Mouse (Mus musculus) limb, embryonic 14.5 days (tissue): Measurements from ENCODE around the gene Zfand3. TPM values are rescaled to one million over a fixed set of nuclear protein-coding genes. Genes with fewer than 3 reads are reported as not detected.

Source experiments
- ATAC-seq: fragments of 200-750 bp; cut with Nextera tagmentation; 2 replicates; pipeline ENCODE4 v1.8.0; 2017; ENCODE audit warnings: low read depth, moderate number of reproducible peaks, moderate TSS enrichment; ENCODE audit not compliant: low FRiP score
- DNase-seq: peaks from one replicate; pipeline ENCODE4 v3.0.0-alpha.2; 2015; ENCODE audit warnings: low spot score
- H3K27ac ChIP-seq: fragments of 300-500 bp; sonication (generic); replicated peaks from 2 replicates; pipeline ENCODE4 v1.5.1; 2014; ENCODE audit warnings: low read depth, mild to moderate bottlenecking, low read length, moderate library complexity, mixed read lengths
- H3K27me3 ChIP-seq: fragments of 300-500 bp; sonication (generic); 2 replicates; pipeline ENCODE4 v1.6.1; 2014; ENCODE audit warnings: low read length, mixed read lengths; ENCODE audit not compliant: control insufficient read depth, insufficient read depth
- H3K36me3 ChIP-seq: fragments of 300-500 bp; sonication (generic); 2 replicates; pipeline ENCODE4 v1.6.1; 2014; ENCODE audit warnings: mild to moderate bottlenecking, low read length, moderate library complexity, mixed read lengths; ENCODE audit not compliant: control insufficient read depth, insufficient read depth
- H3K4me1 ChIP-seq: fragments of 300-500 bp; sonication (generic); 2 replicates; pipeline ENCODE4 v1.6.1; 2014; ENCODE audit warnings: antibody characterized with exemption, low read length, mixed read lengths; ENCODE audit not compliant: control insufficient read depth, insufficient read depth
- H3K4me2 ChIP-seq: fragments of 300-500 bp; sonication (generic); replicated peaks from 2 replicates; pipeline ENCODE4 v1.6.1; 2014; ENCODE audit warnings: low read depth, mild to moderate bottlenecking, low read length, moderate library complexity; ENCODE audit not compliant: severe bottlenecking
- H3K4me3 ChIP-seq: fragments of 300-500 bp; sonication (generic); replicated peaks from 2 replicates; pipeline ENCODE4 v1.5.1; 2014; ENCODE audit warnings: low read length
- H3K9ac ChIP-seq: fragments of 300-500 bp; sonication (generic); 2 replicates; pipeline ENCODE4 v1.6.1; 2014; ENCODE audit warnings: mild to moderate bottlenecking, low read depth, low read length, moderate library complexity; ENCODE audit not compliant: severe bottlenecking
- H3K9me3 ChIP-seq: fragments of 300-500 bp; sonication (generic); 2 replicates; pipeline ENCODE4 v1.6.1; 2016; ENCODE audit warnings: low read length; ENCODE audit not compliant: control insufficient read depth
- POLR2A ChIP-seq: fragments of 200-500 bp; IDR thresholded peaks from 2 replicates; pipeline ENCODE4 v1.8.0; 2012; ENCODE audit warnings: inconsistent platforms, mild to moderate bottlenecking, moderate library complexity, borderline replicate concordance; ENCODE audit not compliant: insufficient read depth, insufficient read length; ENCODE audit errors: extremely low read depth
- WGBS: fragments of 180-500 bp; shearing (Covaris S2); extraction: QIAGEN DNeasy Blood & Tissue Kit; methylation state at CpG from one replicate; pipeline ENCODE4 v1.1.7; 2014; 5-methylcytosine and 5-hydroxymethylcytosine counted together
- polyA plus RNA-seq, 2 experiments: library from polyadenylated mRNA; depleted of rRNA in 1 of 2; stranded (reverse) in 1 of 2; unstranded in 1 of 2; fragments of >200 nt; fragmentation: Nextera tagmentation in 1 of 2; extraction: Ambion mirVana in 1 of 2; gene quantifications; 2 replicates each; pipeline versions ENCODE4 v1.2.1 to v1.2.3; 2012 to 2014

Zfand3 gene
- polyA plus RNA-seq, 2 experiments: 43.1 to 107 TPM

DNA sequence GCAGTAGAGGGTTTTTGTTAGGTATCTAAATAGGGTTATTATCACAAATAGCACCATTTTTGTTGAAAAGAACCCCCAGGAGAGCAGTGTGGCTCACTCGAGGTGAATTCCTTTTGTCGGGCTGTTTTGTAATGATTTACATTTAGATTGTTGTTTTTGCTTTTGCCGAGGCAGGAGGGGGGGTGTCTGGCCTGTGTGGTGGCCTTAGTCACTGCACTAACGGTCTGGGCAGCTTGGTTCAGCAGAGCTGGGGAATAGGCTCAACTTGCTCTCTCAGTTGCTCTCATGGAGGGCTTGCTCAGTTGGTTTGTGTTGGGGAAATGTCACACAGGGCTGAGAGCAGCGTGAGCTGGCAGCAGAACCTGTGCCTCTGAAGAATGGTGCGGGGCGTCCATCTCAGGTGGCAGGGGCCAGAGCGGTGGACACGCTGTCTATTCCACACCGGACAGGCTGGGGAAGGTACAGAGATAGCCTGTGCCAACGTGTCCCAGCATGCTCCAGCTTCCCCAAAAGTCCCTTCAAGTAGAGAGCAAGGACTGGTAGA, 186.6 kb downstream of the Zfand3 start:
- peaks cover 5% of the 10 kb centered on the region; the same call in 1 of the 2 replicates for H3K36me3 ChIP-seq
- H3K27me3 ChIP-seq: no peaks in the 10 kb centered on the region
- H3K9ac ChIP-seq: no peak overlapping the region
- H3K27ac ChIP-seq: no peak overlapping the region
- H3K4me2 ChIP-seq: no peak overlapping the region
- ATAC-seq: no peak
- no peak for TF ChIP-seq POLR2A
- no peak overlapping the region for H3K4me3 ChIP-seq
- H3K4me1 ChIP-seq: peaks cover 27% of the 10 kb centered on the region
- no peak for DNase-seq
- WGBS: 75% methylated on average over 11 of the region's 11 CpGs
- no peaks in the 10 kb centered on the region for H3K9me3 ChIP-seq

DNA sequence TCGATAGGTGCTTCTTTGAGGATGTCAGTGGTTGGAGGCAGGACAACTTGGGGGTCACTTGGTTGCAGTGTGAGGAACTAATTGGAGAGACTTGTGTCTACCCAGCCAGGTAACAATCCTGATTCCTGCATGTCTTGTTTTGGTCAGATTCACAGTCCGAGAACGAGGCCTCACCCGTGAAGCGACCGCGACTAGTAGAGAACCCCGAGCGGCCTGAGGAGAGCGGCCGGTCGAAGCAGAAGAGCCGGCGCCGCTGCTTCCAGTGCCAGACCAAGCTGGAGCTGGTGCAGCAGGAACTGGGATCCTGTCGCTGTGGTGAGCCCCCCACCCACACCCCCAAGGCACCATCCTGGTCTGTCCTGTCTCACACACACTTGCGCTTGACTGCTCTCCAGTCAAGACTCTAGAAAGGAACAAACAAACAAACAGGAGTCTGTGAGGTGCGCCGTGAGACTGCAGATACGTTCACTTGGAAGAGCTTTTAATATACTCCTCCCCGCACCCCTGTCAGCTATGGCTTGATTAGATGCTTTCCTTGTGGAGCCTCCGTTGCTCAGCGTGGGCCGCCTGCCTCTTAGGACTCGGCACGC, 188.0 kb downstream of the Zfand3 start:
- Histone ChIP-seq H3K9ac (no peak overlapping the region), H3K4me3 (no peak overlapping the region), H3K27me3 (no peaks in the 10 kb centered on the region), H3K27ac (no peak overlapping the region), H3K36me3 (peaks cover 5% of the 10 kb centered on the region; the same call in 1 of the 2 replicates), H3K4me2 (no peak overlapping the region), H3K4me1 (peaks cover 32% of the 10 kb centered on the region), H3K9me3 (no peaks in the 10 kb centered on the region)
- ATAC-seq: no peak
- TF ChIP-seq POLR2A: no peak
- DNase-seq: no peak
- WGBS: 87% methylated on average over 26 of the region's 26 CpGs

GRCm38 (mm10) chr17:30193615-30194014, 189.1 kb downstream of the Zfand3 start:
- Histone ChIP-seq H3K27ac (no peak overlapping the region), H3K4me3 (no peak overlapping the region), H3K9ac (no peak overlapping the region), H3K4me1 (peaks cover 30% of the 10 kb centered on the region), H3K36me3 (peaks cover 7% of the 10 kb centered on the region; the same call in 1 of the 2 replicates), H3K9me3 (no peaks in the 10 kb centered on the region), H3K4me2 (no peak overlapping the region), H3K27me3 (no peaks in the 10 kb centered on the region)
- DNase-seq: no peak
- no peak for ATAC-seq
- 52% methylated on average over 2 of the region's 2 CpGs for WGBS
- no peak for TF ChIP-seq POLR2A

DNA sequence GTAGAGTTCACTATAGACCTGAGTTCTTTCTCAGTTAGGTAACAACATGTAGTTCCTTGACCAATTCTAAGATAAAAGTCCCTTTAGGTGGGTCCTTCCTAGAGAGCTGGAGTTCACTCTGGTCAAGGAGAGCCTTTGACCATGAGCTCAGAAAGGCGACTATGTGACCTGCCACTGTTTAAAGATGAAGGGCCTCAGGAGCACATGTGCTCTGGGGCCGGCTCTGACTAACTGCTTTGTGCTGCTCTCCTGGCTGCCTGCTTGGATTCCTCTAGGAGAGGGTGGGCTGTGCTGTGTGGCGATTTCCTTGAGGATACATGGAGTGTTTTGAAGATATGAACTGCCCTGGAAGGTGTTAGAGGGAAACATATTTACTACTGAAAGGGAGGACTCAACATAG, 189.6 kb downstream of the Zfand3 start:
- no peak overlapping the region for H3K4me3 ChIP-seq
- 45% methylated on average over 3 of the region's 3 CpGs for WGBS
- H3K9ac ChIP-seq: no peak overlapping the region
- DNase-seq: no peak
- H3K9me3 ChIP-seq: no peaks in the 10 kb centered on the region
- no peak for ATAC-seq
- H3K4me2 ChIP-seq: no peak overlapping the region
- H3K27ac ChIP-seq: no peak overlapping the region
- H3K4me1 ChIP-seq: peaks cover 32% of the 10 kb centered on the region
- no peaks in the 10 kb centered on the region for H3K27me3 ChIP-seq
- peaks cover 8% of the 10 kb centered on the region; the same call in 1 of the 2 replicates for H3K36me3 ChIP-seq
- no peak for TF ChIP-seq POLR2A

GRCm38 (mm10) chr17:30194629-30195445, 190.3 kb downstream of the Zfand3 start:
- no peak for TF ChIP-seq POLR2A
- H3K9me3 ChIP-seq: no peaks in the 10 kb centered on the region
- H3K36me3 ChIP-seq: peaks cover 8% of the 10 kb centered on the region; the same call in 1 of the 2 replicates
- H3K4me3 ChIP-seq: no peak overlapping the region
- 54% methylated on average over 11 of the region's 11 CpGs for WGBS
- no peak overlapping the region for H3K27ac ChIP-seq
- no peak overlapping the region for H3K9ac ChIP-seq
- ATAC-seq: no peak
- H3K4me2 ChIP-seq: no peak overlapping the region
- DNase-seq: no peak
- no peaks in the 10 kb centered on the region for H3K27me3 ChIP-seq
- H3K4me1 ChIP-seq: peaks cover 31% of the 10 kb centered on the region
